In the genomic region with DNA sequence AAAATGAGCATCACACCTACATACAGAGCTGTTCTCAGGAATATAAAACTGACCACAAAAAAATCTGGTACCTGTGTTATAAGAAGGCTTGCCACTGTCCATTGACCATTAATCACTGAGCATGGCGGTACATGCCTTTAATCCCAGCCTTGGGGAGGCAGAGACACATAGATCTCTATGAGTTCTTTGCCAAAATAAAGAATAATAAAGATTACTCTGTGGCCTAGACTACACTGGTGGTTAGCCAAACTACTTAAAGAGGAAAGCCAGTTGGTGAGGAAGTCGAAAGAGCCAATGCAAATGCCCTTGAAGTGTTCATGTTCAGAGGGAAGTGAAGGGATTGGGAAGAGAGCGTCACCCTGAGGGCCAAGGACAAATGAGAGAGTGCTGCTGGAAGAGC, we compare ENCODE assay signal across 13 mouse cellular contexts.
"Had no signal": no experiment of that assay in that cellular context is flagged by ENCODE, and none has a peak within 500 bp of the region (broad histone marks: within the 10 kb centered on the region; RNA-seq: fewer than 3 reads in every experiment).

No protein-coding gene starts in this region.

- H3K4me2 ChIP-seq: limb, embryonic 13.5 days; midbrain, embryonic 11.5 days; midbrain, embryonic 15.5 days; neural tube, embryonic 12.5 days had no signal

- H3K27ac ChIP-seq: limb, embryonic 13.5 days; liver, embryonic 14.5 days; midbrain, embryonic 15.5 days; neural tube, embryonic 12.5 days had no signal

- DNase-seq: kidney, adult 18-20 months; kidney, postnatal 10 days; kidney, postnatal 4 days; left cerebral cortex, postnatal 4 days; lung, adult 18-20 months; lung, postnatal 36 days; thymus, postnatal 36 days had no signal

- H3K36me3 ChIP-seq: limb, embryonic 13.5 days; midbrain, embryonic 15.5 days; neural tube, embryonic 12.5 days had no signal

- H3K9ac ChIP-seq: limb, embryonic 13.5 days; liver, embryonic 14.5 days; midbrain, embryonic 15.5 days; neural tube, embryonic 12.5 days had no signal

- H3K4me3 ChIP-seq: limb, embryonic 13.5 days; megakaryocyte, embryonic 14.5 days; midbrain, embryonic 15.5 days; neural tube, embryonic 12.5 days had no signal

- H3K27me3 ChIP-seq: limb, embryonic 13.5 days; megakaryocyte, embryonic 14.5 days; midbrain, embryonic 15.5 days; neural tube, embryonic 12.5 days had no signal

- ATAC-seq: midbrain, embryonic 15.5 days had no signal

- H3K4me1 ChIP-seq: limb, embryonic 13.5 days; megakaryocyte, embryonic 14.5 days; midbrain, embryonic 15.5 days; neural tube, embryonic 12.5 days had no signal

- H3K9me3 ChIP-seq: limb, embryonic 13.5 days; midbrain, embryonic 15.5 days; neural tube, embryonic 12.5 days had no signal
